8 mouse cellular contexts compared by ENCODE assay signal in the genomic region with DNA sequence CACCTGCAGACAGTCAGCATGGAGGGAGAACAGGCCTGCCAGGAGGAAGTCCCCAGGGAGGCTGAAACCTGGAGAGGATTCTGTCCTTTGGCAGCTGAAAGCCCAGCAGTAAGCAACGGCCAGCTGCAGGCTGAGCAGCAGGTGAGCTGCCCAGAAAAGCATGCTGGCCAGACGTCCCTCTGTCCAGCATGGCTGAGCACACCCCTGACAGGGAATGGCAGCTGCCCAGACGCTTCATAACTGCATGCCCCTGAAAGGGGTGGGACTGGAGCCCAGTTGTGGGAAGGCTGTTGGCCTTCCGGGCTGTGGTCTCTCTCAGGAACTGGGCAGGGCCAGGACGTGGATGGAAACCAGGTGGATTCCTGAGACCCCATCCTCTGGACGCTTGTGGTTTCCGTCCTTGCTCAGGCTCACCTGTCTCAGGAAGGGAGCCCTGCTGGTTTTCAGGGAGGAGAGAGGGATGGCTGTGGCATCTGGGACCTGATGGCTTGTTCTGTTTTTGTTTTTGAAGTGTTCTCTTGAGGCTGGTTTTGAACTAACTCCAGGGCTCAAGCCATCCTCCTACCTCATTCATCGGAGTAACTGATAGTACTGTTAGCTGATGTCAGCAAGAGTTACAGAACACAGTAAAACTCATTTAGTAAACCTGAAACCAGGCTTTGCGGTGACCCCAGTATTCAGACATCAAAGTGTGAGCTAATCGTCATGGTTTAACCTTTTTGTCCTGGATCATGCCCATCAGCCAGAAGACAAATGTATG. TPM values are rescaled to one million over a fixed set of nuclear protein-coding genes. Genes with fewer than 3 reads are reported as not detected.
DNase-seq lines count a peak whose midpoint lies in the region; ATAC-seq and TF ChIP-seq lines count a peak whose summit lies in the region.

Gene Tas1r1 (minus strand): TSS at position 344 of the 760 bp plus-strand sequence.

- no peak for TF ChIP-seq POLR2A in bone marrow, adult 2 months (IDR thresholded peaks at IDR 0.05; ENCODE audit: borderline replicate concordance, control insufficient read depth, low read depth, low read length)

- peak within 1 kb of the TSS; percentile 81 for H3K27ac ChIP-seq in layer of hippocampus, adult 2 months
- H3K27ac ChIP-seq in bone marrow, adult 2 months (ENCODE audit: control insufficient read depth, insufficient read depth, low read depth, low read length, poor library complexity), result peak within 1 kb of the TSS; percentile 49; the same call in 1 of the 2 replicates
- peak within 1 kb of the TSS; percentile 30; the same call in 1 of the 2 replicates for H3K27ac ChIP-seq in hindbrain, embryonic 11.5 days (ENCODE audit: low read depth, low read length)
- H3K27ac ChIP-seq in midbrain, embryonic 12.5 days (replicated peaks), result peak within 1 kb of the TSS; percentile 30; the same call in 1 of the 2 replicates

- H3K36me3 ChIP-seq in hindbrain, embryonic 11.5 days (ENCODE audit: control insufficient read depth, insufficient read depth, low read length), result no peaks in the 10 kb centered on the region; the same call in none of the 2 replicates
- peaks cover 25% of the 10 kb centered on the region for H3K36me3 ChIP-seq in midbrain, embryonic 12.5 days

- TF ChIP-seq CTCF in layer of hippocampus, adult 2 months (conservative IDR thresholded peaks at IDR 0.05), result no peak
- no peak for TF ChIP-seq CTCF in bone marrow, adult 2 months (IDR thresholded peaks at IDR 0.05; ENCODE audit: control insufficient read depth, insufficient read depth, low read length)

- peak within 1 kb of the TSS; percentile 69 for H3K4me2 ChIP-seq in hindbrain, embryonic 11.5 days (replicated peaks; ENCODE audit: low read depth, low read length)
- H3K4me2 ChIP-seq in midbrain, embryonic 12.5 days (replicated peaks), result peak within 1 kb of the TSS; percentile 87

- no peak for DNase-seq in layer of hippocampus, adult 2 months (ENCODE audit: low spot score in 2 of 2)
- DNase-seq in layer of hippocampus, postnatal 36 days, result no peak
- no peak for DNase-seq in hindbrain, embryonic 11.5 days (ENCODE audit: low spot score)
- DNase-seq in left cerebral cortex, adult 8-10 months (ENCODE audit: low spot score in 2 of 2), result no peak
- no peak for DNase-seq in thymus, postnatal 4 days
- DNase-seq in embryo, embryonic 10 days (ENCODE audit: low spot score), result no peak

- peaks cover 3% of the 10 kb centered on the region; the same call in 1 of the 2 replicates for H3K4me1 ChIP-seq in bone marrow, adult 2 months (ENCODE audit: control insufficient read depth, insufficient read depth, low read length)
- H3K4me1 ChIP-seq in hindbrain, embryonic 11.5 days (replicated peaks; ENCODE audit: control insufficient read depth, insufficient read depth, low read length), result peaks cover 2% of the 10 kb centered on the region; the same call in 1 of the 2 replicates
- H3K4me1 ChIP-seq in midbrain, embryonic 12.5 days, result peaks cover 11% of the 10 kb centered on the region

- H3K4me3 ChIP-seq in layer of hippocampus, adult 2 months, result peak within 1 kb of the TSS; percentile 96
- H3K4me3 ChIP-seq in bone marrow, adult 2 months (replicated peaks; ENCODE audit: control insufficient read depth, low read depth, low read length), result peak within 1 kb of the TSS; percentile 86
- peak within 1 kb of the TSS; percentile 99 for H3K4me3 ChIP-seq in hindbrain, embryonic 11.5 days (ENCODE audit: low read depth, low read length)
- H3K4me3 ChIP-seq in midbrain, embryonic 12.5 days, result peak within 1 kb of the TSS; percentile 100

- 19% methylated on average over 10 of the region's 10 CpGs for WGBS in bone marrow, adult 2 months
- WGBS in hindbrain, embryonic 11.5 days, result 48% methylated on average over 10 of the region's 10 CpGs
- WGBS in midbrain, embryonic 12.5 days, result 50% methylated on average over 10 of the region's 10 CpGs

- H3K9me3 ChIP-seq in hindbrain, embryonic 11.5 days (ENCODE audit: control insufficient read depth, low read length), result no peaks in the 10 kb centered on the region
- H3K9me3 ChIP-seq in midbrain, embryonic 12.5 days, result no peaks in the 10 kb centered on the region

- H3K9ac ChIP-seq in hindbrain, embryonic 11.5 days (ENCODE audit: low read depth, low read length), result peak within 1 kb of the TSS; percentile 82
- H3K9ac ChIP-seq in midbrain, embryonic 12.5 days (replicated peaks), result peak within 1 kb of the TSS; percentile 95

- ATAC-seq in hindbrain, embryonic 11.5 days (ENCODE audit: low FRiP score), result no peak
- ATAC-seq in midbrain, embryonic 12.5 days (ENCODE audit: low FRiP score, low read depth), result peak; percentile 4; the same call in 1 of the 2 replicates

- no peaks in the 10 kb centered on the region for H3K27me3 ChIP-seq in hindbrain, embryonic 11.5 days (ENCODE audit: control insufficient read depth, insufficient read depth, low read length)
- H3K27me3 ChIP-seq in midbrain, embryonic 12.5 days, result 0 out of 2 replicates have a peak, but pooled peaks cover 4% of the 10 kb centered on the region

RNA-seq across cellular contexts. Expression of gene Tas1r1, which starts in this region (rescaled TPM):
- under 1 TPM; 0.69 to 0.76 TPM for total RNA-seq in layer of hippocampus, adult 2 months (2021)
- under 1 TPM; 0.33 to 0.62 TPM for total RNA-seq in layer of hippocampus, postnatal 36 days (2021)
- polyA plus RNA-seq in bone marrow, adult 2 months (2011; ENCODE audit: insufficient read depth, insufficient read length, low replicate concordance, missing spikeins), result 1.0 TPM in 1 of 2 replicates, not detected in the other
- polyA plus RNA-seq in hindbrain, embryonic 11.5 days (2014; fragmentation: Nextera tagmentation; extraction: Ambion mirVana), result 0.62 and 0.84 TPM in 2 replicates
- 0.59 and 1.3 TPM in 2 replicates for polyA plus RNA-seq in midbrain, embryonic 12.5 days (2016; fragmentation: Nextera tagmentation; extraction: Ambion mirVana)
- under 1 TPM; 0.61 to 0.94 (median 0.73) TPM for total RNA-seq in left cerebral cortex, adult 8-10 months (2022)

Comparison
In these comparisons a context has a peak if more than half of its experiments do, and no peak if none do; other contexts are left out.
1. H3K27ac ChIP-seq: peak in every context shown above with its lines; median percentile 81 in layer of hippocampus, adult 2 months; 49 in bone marrow, adult 2 months; 30 in hindbrain, embryonic 11.5 days; 30 in midbrain, embryonic 12.5 days.